30 mouse cellular contexts compared by ENCODE assay signal in genomic region chr3:107814280-107814679, GRCm38 (mm10).
"Had no signal": no experiment of that assay in that cellular context is flagged by ENCODE, and none has a peak within 500 bp of the region (broad histone marks: within the 10 kb centered on the region; RNA-seq: fewer than 3 reads in every experiment).

No protein-coding gene starts in this region.

- H3K4me3 ChIP-seq: left cerebral cortex, adult 2 months; limb, embryonic 10.5 days; limb, embryonic 12.5 days; limb, embryonic 13.5 days; limb, embryonic 15.5 days; liver, embryonic 12.5 days; liver, embryonic 13.5 days; liver, embryonic 15.5 days; lung, embryonic 15.5 days; megakaryocyte, embryonic 14.5 days; midbrain, embryonic 10.5 days; midbrain, embryonic 12.5 days; midbrain, embryonic 13.5 days; midbrain, embryonic 15.5 days; neural tube, embryonic 12.5 days had no signal

- H3K4me1 ChIP-seq: limb, embryonic 15.5 days; midbrain, embryonic 10.5 days; midbrain, embryonic 12.5 days; midbrain, embryonic 13.5 days; midbrain, embryonic 15.5 days; neural tube, embryonic 12.5 days had no signal

- H3K4me2 ChIP-seq: limb, embryonic 12.5 days; limb, embryonic 13.5 days; limb, embryonic 15.5 days; liver, embryonic 11.5 days; liver, embryonic 12.5 days; liver, embryonic 13.5 days; liver, embryonic 15.5 days; lung, embryonic 14.5 days; lung, embryonic 15.5 days; midbrain, embryonic 12.5 days; midbrain, embryonic 13.5 days; midbrain, embryonic 15.5 days; neural tube, embryonic 12.5 days had no signal

- H3K36me3 ChIP-seq: limb, embryonic 10.5 days; limb, embryonic 12.5 days; limb, embryonic 13.5 days; limb, embryonic 15.5 days; liver, embryonic 12.5 days; liver, embryonic 13.5 days; liver, embryonic 15.5 days; lung, embryonic 15.5 days; midbrain, embryonic 10.5 days; midbrain, embryonic 12.5 days; midbrain, embryonic 13.5 days; midbrain, embryonic 15.5 days; neural tube, embryonic 12.5 days had no signal

- H3K27ac ChIP-seq: left cerebral cortex, adult 2 months; limb, embryonic 10.5 days; limb, embryonic 12.5 days; limb, embryonic 13.5 days; limb, embryonic 15.5 days; liver, embryonic 12.5 days; liver, embryonic 13.5 days; liver, embryonic 14.5 days; liver, embryonic 15.5 days; lung, embryonic 15.5 days; macrophage; midbrain, embryonic 10.5 days; midbrain, embryonic 12.5 days; midbrain, embryonic 13.5 days; midbrain, embryonic 15.5 days; neural tube, embryonic 12.5 days had no signal

- H3K9ac ChIP-seq: limb, embryonic 12.5 days; limb, embryonic 13.5 days; limb, embryonic 15.5 days; liver, embryonic 12.5 days; liver, embryonic 13.5 days; liver, embryonic 14.5 days; liver, embryonic 15.5 days; liver, postnatal 0 days; lung, embryonic 14.5 days; lung, embryonic 15.5 days; midbrain, embryonic 12.5 days; midbrain, embryonic 13.5 days; midbrain, embryonic 15.5 days; neural tube, embryonic 12.5 days had no signal

- ATAC-seq: liver, embryonic 12.5 days; liver, postnatal 0 days; lung, postnatal 0 days; midbrain, embryonic 13.5 days; midbrain, embryonic 15.5 days had no signal

- DNase-seq: left cerebral cortex, postnatal 4 days; liver; liver, embryonic 13.5 days; liver, postnatal 0 days; lung, adult 18-20 months; lung, adult 2 months; lung, embryonic 14.5 days; lung, postnatal 10 days; lung, postnatal 14 days; lung, postnatal 36 days; lung, postnatal 4 days; midbrain, embryonic 14.5 days had no signal

- H3K9me3 ChIP-seq: limb, embryonic 10.5 days; limb, embryonic 12.5 days; limb, embryonic 13.5 days; limb, embryonic 15.5 days; liver, embryonic 12.5 days; liver, embryonic 13.5 days; liver, embryonic 15.5 days; lung, embryonic 15.5 days; megakaryocyte, embryonic 14.5 days; midbrain, embryonic 10.5 days; midbrain, embryonic 12.5 days; midbrain, embryonic 13.5 days; midbrain, embryonic 15.5 days; neural tube, embryonic 12.5 days had no signal

- H3K27me3 ChIP-seq: limb, embryonic 12.5 days; limb, embryonic 13.5 days; limb, embryonic 15.5 days; liver, embryonic 13.5 days; liver, embryonic 15.5 days; lung, embryonic 15.5 days; midbrain, embryonic 12.5 days; midbrain, embryonic 13.5 days; midbrain, embryonic 15.5 days; neural tube, embryonic 12.5 days had no signal
